Mouse (Mus musculus) WW6 (cell line): ENCODE results near the gene Eif3i.
"Not testable (repeated sequence)": the region's sequence is repeated elsewhere in the genome, so short reads cannot be mapped to it uniquely, and the experiment has no call there.

ENCODE experiments used
- DNase-seq: peaks from one replicate; pipeline ENCODE4 v3.0.0-alpha.2; 2013; ENCODE audit warnings: low read depth, low spot score

Gene Eif3i

GRCm38 (mm10) chr4:129575171-129575844 is 25.1 kb downstream of the Eif3i start:
- no peak for DNase-seq

GRCm38 (mm10) chr4:129573430-129573829 is 27.0 kb downstream of the Eif3i start, which contains the start of gene Lck:
Lck (minus strand) TSS chr4:129573641.
- DNase-seq = no peak

GRCm38 (mm10) chr4:129573093-129573370 is 27.4 kb downstream of the Eif3i start:
- no peak for DNase-seq

- no peak for DNase-seq
These were observed 28.0 kb downstream of the Eif3i start for GRCm38 (mm10) chr4:129572236-129573092.

- no peak for DNase-seq
These were observed 28.8 kb downstream of the Eif3i start for GRCm38 (mm10) chr4:129571551-129572084.

GRCm38 (mm10) chr4:129570028-129570427 is 30.4 kb downstream of the Eif3i start:
- no peak for DNase-seq

GRCm38 (mm10) chr4:129568366-129568765 is 32.1 kb downstream of the Eif3i start:
- no peak for DNase-seq

- no peak for DNase-seq
These were observed 35.3 kb downstream of the Eif3i start for GRCm38 (mm10) chr4:129565139-129565538.

- no peak for DNase-seq
These were observed 36.7 kb downstream of the Eif3i start for GRCm38 (mm10) chr4:129563718-129564117.

GRCm38 (mm10) chr4:129561184-129561583 is 39.3 kb downstream of the Eif3i start:
- DNase-seq = no peak

GRCm38 (mm10) chr4:129558321-129558955 is 42.0 kb downstream of the Eif3i start:
- no peak for DNase-seq

GRCm38 (mm10) chr4:129557256-129557808 is 43.1 kb downstream of the Eif3i start:
- DNase-seq = no peak

- peak; percentile 85 for DNase-seq
These were observed 43.8 kb downstream of the Eif3i start for GRCm38 (mm10) chr4:129556532-129557223.

- DNase-seq = no peak
These were observed 44.5 kb downstream of the Eif3i start for GRCm38 (mm10) chr4:129555862-129556531.

- DNase-seq = no peak
These were observed 45.0 kb downstream of the Eif3i start for GRCm38 (mm10) chr4:129555421-129555861.

GRCm38 (mm10) chr4:129554512-129554911 is 45.9 kb downstream of the Eif3i start:
- DNase-seq = not testable (repeated sequence)

- DNase-seq = no peak
These were observed 50.2 kb downstream of the Eif3i start for GRCm38 (mm10) chr4:129550295-129550694.

- no peak for DNase-seq
These were observed 51.1 kb downstream of the Eif3i start for GRCm38 (mm10) chr4:129549306-129549705.

GRCm38 (mm10) chr4:129547631-129548030 is 52.8 kb downstream of the Eif3i start:
- not testable (repeated sequence) for DNase-seq

GRCm38 (mm10) chr4:129544106-129544505 is 56.3 kb downstream of the Eif3i start:
- no peak for DNase-seq
